In the genomic region with DNA sequence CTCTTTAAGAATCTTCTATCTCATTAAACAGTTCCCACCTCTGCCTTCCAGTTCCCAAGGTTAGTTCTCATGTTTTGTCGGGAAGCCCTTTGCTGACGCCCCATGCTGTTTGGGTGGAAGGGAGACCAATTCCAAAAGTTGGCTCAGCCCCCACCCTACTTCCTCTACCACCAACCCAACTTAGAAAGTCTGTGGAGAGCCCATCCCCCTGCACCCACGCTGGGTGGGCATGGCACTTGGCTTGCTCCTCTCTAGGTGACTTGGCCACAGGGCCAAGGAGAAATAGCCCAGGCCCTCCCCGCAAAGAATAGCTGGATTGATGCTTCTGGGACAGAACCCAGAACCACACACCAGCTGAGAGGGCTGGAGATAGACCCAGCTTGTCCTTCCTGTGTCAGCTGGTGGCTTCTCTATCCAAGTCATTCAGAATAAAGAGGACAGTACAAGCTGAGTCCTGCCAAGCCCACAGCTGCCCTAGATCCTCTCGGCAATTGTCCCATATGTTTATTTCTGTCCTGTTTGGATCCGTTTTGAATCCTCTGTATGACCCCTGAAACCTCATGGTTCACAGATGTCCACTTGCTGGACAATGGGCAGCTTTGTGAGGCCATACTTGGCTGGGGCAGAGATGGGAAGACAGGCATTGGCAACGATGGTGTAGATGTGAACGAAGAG, we compare ENCODE assay signal across 13 mouse cellular contexts. TPM values are rescaled to one million over a fixed set of nuclear protein-coding genes. Genes with fewer than 3 reads are reported as not detected.
DNase-seq lines count a peak whose midpoint lies in the region; TF ChIP-seq lines count a peak whose summit lies in the region.
"Had no signal": no experiment of that assay in that cellular context is flagged by ENCODE, and none has a peak within 500 bp of the region (broad histone marks: within the 10 kb centered on the region; RNA-seq: fewer than 3 reads in every experiment).

No protein-coding gene starts in this region.

- peak; percentile 31 to 34 for DNase-seq in cerebellum, postnatal 14 days
- DNase-seq in cerebellum, postnatal 36 days = no peak
- peak; percentile 59 for DNase-seq in left cerebral cortex, adult 11 months (ENCODE audit: low spot score)
- no peak for DNase-seq in left cerebral cortex, adult 2 months (ENCODE audit: extremely low spot score in 1 of 2, low spot score in 2 of 2)
- DNase-seq in adipocyte (ENCODE audit: low spot score) = peak; percentile 9
- peak; percentile 28 to 42 for DNase-seq in layer of hippocampus, postnatal 14 days (ENCODE audit: low spot score in 2 of 2)
- DNase-seq in embryo, embryonic 9.5 days (ENCODE audit: extremely low spot score) = no peak
- no peak for DNase-seq in adrenal gland, postnatal 36 days
- DNase-seq: adrenal gland, adult 8-10 months; lung, adult 18-20 months had no signal

- TF ChIP-seq CTCF in left cerebral cortex, adult 2 months (IDR thresholded peaks at IDR 0.05) = no peak

- no peak overlapping the region for H3K4me3 ChIP-seq in left cerebral cortex, adult 2 months
- H3K4me3 ChIP-seq: forebrain, embryonic 13.5 days; intestine, embryonic 15.5 days; neural tube, embryonic 15.5 days had no signal

- intact Hi-C loops in left cerebral cortex, adult 2 months (cut with DNase I) = no loop called here

- H3K27ac ChIP-seq in left cerebral cortex, adult 2 months = no peak overlapping the region
- H3K27ac ChIP-seq: forebrain, embryonic 13.5 days; intestine, embryonic 15.5 days; neural tube, embryonic 15.5 days had no signal

RNA-seq across cellular contexts. Expression of gene Rgs14, which starts 1.6 kb away (rescaled TPM):
- 10 to 100 TPM; 52.4 to 58.2 TPM for total RNA-seq in left cerebral cortex, adult 2 months (2021)
- 10 to 100 TPM; 58.6 to 63.4 TPM for total RNA-seq in layer of hippocampus, postnatal 14 days (2021)
- total RNA-seq in adrenal gland, postnatal 36 days (2021) = under 1 TPM; 0.49 to 0.86 TPM

RNA-seq across cellular contexts. Expression of gene Lman2, which starts 8.6 kb away (rescaled TPM):
- 10 to 100 TPM; 57.8 to 60.4 TPM for total RNA-seq in left cerebral cortex, adult 2 months (2021)
- total RNA-seq in layer of hippocampus, postnatal 14 days (2021) = 10 to 100 TPM; 52.4 to 53.9 TPM
- 100 to 1,000 TPM; 114 to 118 TPM for total RNA-seq in adrenal gland, postnatal 36 days (2021)

RNA-seq across cellular contexts. Expression of gene Slc34a1, which starts 26.8 kb away (rescaled TPM):
- under 1 TPM; 0.25 to 0.49 TPM for total RNA-seq in left cerebral cortex, adult 2 months (2021)
- not detected for total RNA-seq in layer of hippocampus, postnatal 14 days (2021)
- total RNA-seq in adrenal gland, postnatal 36 days (2021) = not detected
- total RNA-seq: adrenal gland, adult 8-10 months had no signal

RNA-seq across cellular contexts. Expression of gene Mxd3, which starts 41.5 kb away (rescaled TPM):
- 1 to 10 TPM in 1 of 2 experiments, under 1 TPM in 1; 0.86 to 1.7 TPM for total RNA-seq in left cerebral cortex, adult 2 months (2021)
- total RNA-seq in layer of hippocampus, postnatal 14 days (2021) = 1 to 10 TPM; 1.5 to 3.4 TPM
- total RNA-seq in adrenal gland, postnatal 36 days (2021) = 1 to 10 TPM; 2.9 to 3.0 TPM

RNA-seq across cellular contexts. Expression of gene Pfn3, which starts 43.9 kb away (rescaled TPM):
- not detected for total RNA-seq in left cerebral cortex, adult 2 months (2021)
- total RNA-seq in layer of hippocampus, postnatal 14 days (2021) = not detected
- total RNA-seq in adrenal gland, postnatal 36 days (2021) = not detected
- total RNA-seq: adrenal gland, adult 8-10 months had no signal

Comparison
In these comparisons a context has a peak if more than half of its experiments do, and no peak if none do; other contexts are left out.
1. DNase-seq: peak in cerebellum, postnatal 14 days (2 of 2), left cerebral cortex, adult 11 months (single experiment), adipocyte (single experiment) and layer of hippocampus, postnatal 14 days (2 of 2); none in cerebellum, postnatal 36 days (0 of 2), left cerebral cortex, adult 2 months (0 of 2), embryo, embryonic 9.5 days (single experiment) and adrenal gland, postnatal 36 days (0 of 2).
2. RNA of gene Rgs14, which starts 1.6 kb away (total RNA-seq): 58.6 to 63.4 TPM in layer of hippocampus, postnatal 14 days and 52.4 to 58.2 TPM in left cerebral cortex, adult 2 months; 0.49 to 0.86 TPM in adrenal gland, postnatal 36 days; every median in the first group is over 10 times any median in the second.